Mouse (Mus musculus) brain, embryonic 14.5 days (tissue): ENCODE results near the gene Tmem202.

Experiments
- CTCF ChIP-seq: fragments of 200-500 bp; IDR thresholded peaks from 2 replicates; pipeline ENCODE4 v1.5.1; 2012; ENCODE audit warnings: inconsistent platforms, mild to moderate bottlenecking, moderate library complexity, borderline replicate concordance; ENCODE audit not compliant: insufficient read depth, insufficient read length; ENCODE audit errors: extremely low read depth
- POLR2A ChIP-seq: fragments of 200-500 bp; IDR thresholded peaks from 2 replicates; pipeline ENCODE4 v1.6.1; 2012; ENCODE audit warnings: mild to moderate bottlenecking, inconsistent platforms, borderline replicate concordance; ENCODE audit not compliant: poor library complexity, insufficient read depth, insufficient read length, severe bottlenecking; ENCODE audit errors: extremely low read depth

GRCm38 (mm10) chr9:59537651-59538050 is 2.0 kb downstream of the Tmem202 start:
- TF ChIP-seq CTCF (no peak), POLR2A (no peak)
